Mouse (Mus musculus): ENCODE results near the gene Exoc1. TPM values are rescaled to one million over a fixed set of nuclear protein-coding genes. Genes with fewer than 3 reads are reported as not detected.

Exoc1 gene
- polyA plus RNA-seq, 1 experiment from 2014 or later, result 58.1 TPM

DNA sequence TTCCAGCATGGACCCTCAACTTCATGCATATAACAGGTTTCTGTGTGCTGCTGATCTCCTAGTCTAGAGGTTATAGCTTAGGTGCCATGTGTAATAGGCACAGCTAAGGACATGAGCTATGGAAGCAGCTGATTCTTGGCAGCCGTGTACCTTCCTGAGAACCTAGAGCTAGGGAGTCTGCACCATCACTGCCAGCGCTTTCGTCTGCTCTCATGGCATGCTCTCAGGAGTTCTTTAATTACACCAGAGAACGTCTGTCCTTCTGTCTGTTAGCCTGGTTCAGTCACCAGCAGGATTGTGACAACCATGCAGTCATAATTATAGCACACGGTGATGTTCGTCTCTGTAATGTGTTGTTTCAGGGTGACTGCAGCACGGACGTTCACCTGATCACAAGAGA lies 86.2 kb downstream of the Exoc1 start:
- Histone ChIP-seq H3K9me3 (replicated peaks) (no peaks in the 10 kb centered on the region), H3K9ac (no peak overlapping the region), H3K27ac (no peak overlapping the region), H3K4me1 (no peaks in the 10 kb centered on the region), H3K27me3 (no peaks in the 10 kb centered on the region), H3K36me3 (peaks cover 66% of the 10 kb centered on the region), H3K4me3 (no peak overlapping the region), H3K4me2 (replicated peaks) (no peak overlapping the region)
- no peak for ATAC-seq (ENCODE audit: low FRiP score)
- 93% methylated on average over 8 of the region's 8 CpGs for WGBS

DNA sequence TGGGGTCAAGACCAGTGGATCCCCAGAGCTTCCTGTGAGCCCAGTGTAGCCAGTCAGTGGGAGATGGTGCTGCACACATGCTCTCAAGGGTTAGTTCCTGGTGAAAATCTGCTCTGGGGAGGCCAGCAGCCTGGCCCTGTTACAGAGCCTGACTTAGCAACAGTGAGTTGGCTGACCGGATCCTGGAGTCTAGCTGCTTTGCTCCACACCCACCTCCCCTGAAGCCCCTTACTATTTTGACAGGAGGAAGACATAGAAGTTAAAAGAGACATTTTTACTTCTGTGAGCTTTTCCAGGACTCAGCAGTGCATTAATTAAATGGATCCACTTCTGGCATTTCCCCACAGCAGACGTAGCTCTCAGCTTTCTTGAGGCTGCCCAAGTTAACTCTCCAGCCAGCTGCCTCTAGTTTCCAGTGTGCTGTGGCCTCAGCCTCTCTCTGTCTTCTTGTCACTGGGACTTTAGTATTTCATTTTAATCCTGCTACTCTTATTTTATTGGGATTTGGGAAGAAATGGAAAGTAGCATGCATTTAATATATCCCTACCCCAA lies 87.2 kb downstream of the Exoc1 start:
- Histone ChIP-seq H3K27ac (no peak overlapping the region), H3K27me3 (no peaks in the 10 kb centered on the region), H3K36me3 (peaks cover 59% of the 10 kb centered on the region), H3K4me2 (replicated peaks) (no peak overlapping the region), H3K9ac (no peak overlapping the region), H3K9me3 (replicated peaks) (no peaks in the 10 kb centered on the region), H3K4me1 (no peaks in the 10 kb centered on the region), H3K4me3 (no peak overlapping the region)
- 85% methylated on average over 2 of the region's 2 CpGs for WGBS
- no peak for ATAC-seq (ENCODE audit: low FRiP score)

DNA sequence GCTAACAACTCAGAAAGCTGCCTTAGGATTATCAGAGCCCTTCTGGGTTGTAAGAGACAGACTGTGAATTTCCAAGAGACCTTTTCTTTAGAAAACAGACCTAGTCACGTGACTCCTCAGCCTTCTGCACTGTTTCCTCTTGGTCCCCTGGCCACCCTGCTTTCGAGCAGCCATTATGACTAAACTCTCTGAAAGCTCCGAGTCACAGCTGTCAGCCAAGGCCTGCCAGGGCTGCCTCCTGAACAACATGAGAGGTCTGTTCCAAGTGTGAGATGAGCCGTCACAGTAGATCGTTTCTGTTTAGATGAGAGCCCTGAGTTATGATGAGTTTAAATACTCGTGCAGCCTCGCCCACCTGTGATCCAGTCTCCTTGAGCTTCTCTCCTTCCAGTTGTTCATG lies 89.6 kb downstream of the Exoc1 start:
- 93% methylated on average over 7 of the region's 7 CpGs for WGBS

More for the DNA sequence above, 89.6 kb downstream of the Exoc1 start:
- H3K27ac ChIP-seq, result no peak overlapping the region
- peaks cover 59% of the 10 kb centered on the region for H3K36me3 ChIP-seq
- H3K27me3 ChIP-seq, result no peaks in the 10 kb centered on the region
- H3K9ac ChIP-seq, result no peak overlapping the region
- H3K4me2 ChIP-seq (replicated peaks), result no peak overlapping the region
- no peaks in the 10 kb centered on the region for H3K4me1 ChIP-seq
- no peak overlapping the region for H3K4me3 ChIP-seq
- ATAC-seq (ENCODE audit: low FRiP score), result no peak
- H3K9me3 ChIP-seq (replicated peaks), result no peaks in the 10 kb centered on the region

Other genes with a start within 250 kb of the Exoc1 start
- 15.0 and 15.8 TPM in 2 replicates for gene Clock, start 224.5 kb upstream of the Exoc1 start, polyA plus RNA-seq (2016; fragmentation: Nextera tagmentation; extraction: Ambion mirVana)
- gene Pdcl2, start 198.2 kb upstream of the Exoc1 start, polyA plus RNA-seq (2016; fragmentation: Nextera tagmentation; extraction: Ambion mirVana), result not detected in 2 replicates
- 0.27 TPM in 1 of 2 replicates, not detected in the other for gene Nmu, start 165.5 kb upstream of the Exoc1 start, polyA plus RNA-seq (2016; fragmentation: Nextera tagmentation; extraction: Ambion mirVana)
- gene Gm7271, start 45.3 kb upstream of the Exoc1 start, polyA plus RNA-seq (2016; fragmentation: Nextera tagmentation; extraction: Ambion mirVana), result 0.70 and 3.2 TPM in 2 replicates
- gene Cep135, start 59.4 kb downstream of the Exoc1 start, polyA plus RNA-seq (2016; fragmentation: Nextera tagmentation; extraction: Ambion mirVana), result 8.2 and 8.3 TPM in 2 replicates
- 81.2 and 81.5 TPM in 2 replicates for gene C530008M17Rik, start 127.2 kb downstream of the Exoc1 start, polyA plus RNA-seq (2016; fragmentation: Nextera tagmentation; extraction: Ambion mirVana)

Measured in hindbrain, embryonic 12.5 days (tissue).